Mouse (Mus musculus) liver, embryonic 14.5 days (tissue): Measurements from ENCODE around the gene Ccnt2.

Source experiments
- CTCF ChIP-seq: IDR thresholded peaks from 2 replicates; pipeline ENCODE4 v1.5.1; 2016; ENCODE audit warnings: antibody characterized with exemption, low read depth, control low read depth
- EP300 ChIP-seq: IDR thresholded peaks from 2 replicates; pipeline ENCODE4 v1.6.1; 2016; ENCODE audit warnings: antibody characterized with exemption, low read depth

DNA sequence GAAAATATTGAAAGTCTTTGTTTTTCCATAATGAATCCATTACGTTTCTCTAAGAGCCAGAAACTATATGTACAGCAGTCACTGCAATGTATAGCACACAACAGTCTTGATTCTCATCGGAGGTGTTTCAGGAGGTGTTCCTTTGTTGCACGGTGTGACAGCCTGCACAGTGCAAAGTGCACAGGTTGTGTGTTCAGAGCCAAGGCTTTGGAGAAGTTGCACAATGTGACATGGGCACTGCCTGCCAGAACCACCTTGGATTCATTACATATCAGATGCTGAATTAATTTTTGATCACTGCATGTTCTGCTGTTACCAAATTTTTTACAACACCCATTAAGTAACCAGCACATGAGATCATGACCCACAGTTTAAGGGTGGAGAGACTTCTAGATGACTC lies 41.5 kb upstream of the Ccnt2 start:
- TF ChIP-seq EP300 (no peak), CTCF (no peak)
